Mouse (Mus musculus): Measurements from ENCODE around the gene Fignl1.

- TF ChIP-seq CTCF (IDR thresholded peaks at IDR 0.05; ENCODE audit: low read depth) (no peak), EP300 (IDR thresholded peaks at IDR 0.05; ENCODE audit: low read depth) (no peak)
Observed at GRCm38 (mm10) chr11:11739054-11739453, 69.7 kb downstream of the Fignl1 start.

Measured in heart, postnatal 0 days (tissue).